Mouse (Mus musculus) lung, postnatal 10 days (tissue): ENCODE results near the gene Nfatc2.

Experiments used
- DNase-seq: peaks from one replicate; pipeline ENCODE4 v3.0.0; 2021

The Nfatc2 gene

GRCm38 (mm10) chr2:168479930-168480329, 121.5 kb downstream of the Nfatc2 start:
- no peak for DNase-seq

- peak; percentile 64 for DNase-seq
Observed at GRCm38 (mm10) chr2:168478431-168478830, 123.0 kb downstream of the Nfatc2 start.

GRCm38 (mm10) chr2:168473496-168473895, 128.0 kb downstream of the Nfatc2 start:
- DNase-seq = no peak

- DNase-seq = peak; percentile 66
Observed at GRCm38 (mm10) chr2:168472899-168473298, 128.6 kb downstream of the Nfatc2 start.

GRCm38 (mm10) chr2:168469032-168469431, 132.4 kb downstream of the Nfatc2 start:
- DNase-seq = peak; percentile 86

GRCm38 (mm10) chr2:168467166-168467565, 134.3 kb downstream of the Nfatc2 start:
- DNase-seq = no peak

- DNase-seq = peak; percentile 56
Observed at GRCm38 (mm10) chr2:168466066-168466465, 135.4 kb downstream of the Nfatc2 start.

GRCm38 (mm10) chr2:168465646-168466045, 135.8 kb downstream of the Nfatc2 start:
- DNase-seq = peak; percentile 49

GRCm38 (mm10) chr2:168461865-168462264, 139.6 kb downstream of the Nfatc2 start:
- no peak for DNase-seq

- no peak for DNase-seq
Observed at GRCm38 (mm10) chr2:168459627-168460026, 141.8 kb downstream of the Nfatc2 start.

- no peak for DNase-seq
Observed at GRCm38 (mm10) chr2:168458583-168458982, 142.9 kb downstream of the Nfatc2 start.

- DNase-seq = no peak
Observed at GRCm38 (mm10) chr2:168451714-168452708, 149.4 kb downstream of the Nfatc2 start.

- peak; percentile 46 for DNase-seq
Observed at GRCm38 (mm10) chr2:168450977-168451376, 150.5 kb downstream of the Nfatc2 start.

- no peak for DNase-seq
Observed at GRCm38 (mm10) chr2:168448054-168448453, 153.4 kb downstream of the Nfatc2 start.

GRCm38 (mm10) chr2:168447601-168448000, 153.9 kb downstream of the Nfatc2 start:
- peak; percentile 69 for DNase-seq

GRCm38 (mm10) chr2:168445211-168445810, 156.1 kb downstream of the Nfatc2 start:
- peak; percentile 69 for DNase-seq

GRCm38 (mm10) chr2:168444126-168444525, 157.3 kb downstream of the Nfatc2 start:
- no peak for DNase-seq

- DNase-seq = no peak
Observed at GRCm38 (mm10) chr2:168441494-168441893, 160.0 kb downstream of the Nfatc2 start.

GRCm38 (mm10) chr2:168440918-168441328, 160.5 kb downstream of the Nfatc2 start:
- no peak for DNase-seq

GRCm38 (mm10) chr2:168438981-168439452, 162.4 kb downstream of the Nfatc2 start:
- peak; percentile 18 for DNase-seq

GRCm38 (mm10) chr2:168434187-168434586, 167.3 kb downstream of the Nfatc2 start:
- peak; percentile 29 for DNase-seq

GRCm38 (mm10) chr2:168433392-168433791, 168.1 kb downstream of the Nfatc2 start:
- DNase-seq = no peak

GRCm38 (mm10) chr2:168432394-168432793, 169.1 kb downstream of the Nfatc2 start:
- DNase-seq = no peak

- no peak for DNase-seq
Observed at GRCm38 (mm10) chr2:168429598-168429997, 171.9 kb downstream of the Nfatc2 start.
